Mouse (Mus musculus) heart, embryonic 15.5 days (tissue): ENCODE measurements around the gene Hes6. TPM values are rescaled to one million over a fixed set of nuclear protein-coding genes. Genes with fewer than 3 reads are reported as not detected.

Experiments used
- ATAC-seq: fragments of 200-750 bp; cut with Nextera tagmentation; replicated peaks from 2 replicates; pipeline ENCODE4 v1.8.0; 2017; ENCODE audit warnings: low read depth, moderate TSS enrichment; ENCODE audit not compliant: insufficient number of reproducible peaks, insufficient read depth, low FRiP score
- H3K27ac ChIP-seq: fragments of 300-500 bp; sonication (generic); 2 replicates; pipeline ENCODE4 v1.5.1; 2015; ENCODE audit warnings: mild to moderate bottlenecking, inconsistent platforms
- H3K27me3 ChIP-seq: fragments of 300-500 bp; sonication (generic); 2 replicates; pipeline ENCODE4 v1.6.1; 2015; ENCODE audit warnings: inconsistent platforms
- H3K36me3 ChIP-seq: fragments of 300-500 bp; sonication (generic); 2 replicates; pipeline ENCODE4 v1.6.1; 2015; ENCODE audit warnings: mild to moderate bottlenecking, inconsistent platforms
- H3K4me1 ChIP-seq: fragments of 300-500 bp; sonication (generic); replicated peaks from 2 replicates; pipeline ENCODE4 v1.6.1; 2015; ENCODE audit warnings: inconsistent platforms
- H3K4me2 ChIP-seq: fragments of 300-500 bp; sonication (generic); 2 replicates; pipeline ENCODE4 v1.6.1; 2015; ENCODE audit warnings: inconsistent platforms, mild to moderate bottlenecking, moderate library complexity
- H3K4me3 ChIP-seq: fragments of 300-500 bp; sonication (generic); 2 replicates; pipeline ENCODE4 v1.5.1; 2015; ENCODE audit warnings: mild to moderate bottlenecking, inconsistent platforms
- H3K9ac ChIP-seq: fragments of 300-500 bp; sonication (generic); 2 replicates; pipeline ENCODE4 v1.6.1; 2015; ENCODE audit warnings: mild to moderate bottlenecking, inconsistent platforms
- H3K9me3 ChIP-seq: fragments of 300-500 bp; sonication (generic); replicated peaks from 2 replicates; pipeline ENCODE4 v1.6.1; 2016; ENCODE audit warnings: inconsistent platforms
- WGBS: fragments of 180-500 bp; shearing (Covaris S2); methylation state at CpG from one replicate; pipeline ENCODE4 v1.1.7; 2015; ENCODE audit warnings: mixed read lengths; 5-methylcytosine and 5-hydroxymethylcytosine counted together
- polyA plus RNA-seq: library from polyadenylated mRNA; unstranded; fragments of >200 nt; fragmentation: Nextera tagmentation; extraction: Ambion mirVana; gene quantifications from 2 replicates; pipeline ENCODE4 v1.2.1, GENCODE M21; 2015

The Hes6 gene
- polyA plus RNA-seq, 1 experiment from 2014 or later, result 72.4 TPM

GRCm38 (mm10) chr1:91439776-91440175 is 25.9 kb upstream of the Hes6 start:
- Histone ChIP-seq H3K4me1 (peaks cover 24% of the 10 kb centered on the region), H3K27me3 (no peaks in the 10 kb centered on the region), H3K9me3 (no peaks in the 10 kb centered on the region), H3K4me3 (no peak overlapping the region), H3K36me3 (peaks cover 29% of the 10 kb centered on the region; the same call in 1 of the 2 replicates), H3K4me2 (no peak overlapping the region), H3K27ac (no peak overlapping the region), H3K9ac (no peak overlapping the region)
- 87% methylated on average over 8 of the region's 8 CpGs for WGBS
- no peak for ATAC-seq

GRCm38 (mm10) chr1:91437573-91437972 is 23.7 kb upstream of the Hes6 start:
- H3K27me3 ChIP-seq, result no peaks in the 10 kb centered on the region
- H3K4me1 ChIP-seq, result peaks cover 25% of the 10 kb centered on the region
- no peak overlapping the region for H3K4me2 ChIP-seq
- H3K27ac ChIP-seq, result peak overlapping the region; percentile 94
- no peak overlapping the region for H3K9ac ChIP-seq
- no peak overlapping the region for H3K4me3 ChIP-seq
- ATAC-seq, result no peak
- H3K36me3 ChIP-seq, result peaks cover 26% of the 10 kb centered on the region; the same call in 1 of the 2 replicates
- 81% methylated on average over 7 of the region's 7 CpGs for WGBS
- H3K9me3 ChIP-seq, result no peaks in the 10 kb centered on the region

GRCm38 (mm10) chr1:91437083-91437400 is 23.2 kb upstream of the Hes6 start:
- 84% methylated on average over 3 of the region's 3 CpGs for WGBS
- Histone ChIP-seq H3K27me3 (no peaks in the 10 kb centered on the region), H3K9me3 (no peaks in the 10 kb centered on the region), H3K4me1 (peaks cover 25% of the 10 kb centered on the region), H3K9ac (no peak overlapping the region), H3K4me2 (no peak overlapping the region), H3K36me3 (peaks cover 31% of the 10 kb centered on the region), H3K4me3 (no peak overlapping the region), H3K27ac (peak overlapping the region; percentile 94)
- no peak for ATAC-seq

DNA sequence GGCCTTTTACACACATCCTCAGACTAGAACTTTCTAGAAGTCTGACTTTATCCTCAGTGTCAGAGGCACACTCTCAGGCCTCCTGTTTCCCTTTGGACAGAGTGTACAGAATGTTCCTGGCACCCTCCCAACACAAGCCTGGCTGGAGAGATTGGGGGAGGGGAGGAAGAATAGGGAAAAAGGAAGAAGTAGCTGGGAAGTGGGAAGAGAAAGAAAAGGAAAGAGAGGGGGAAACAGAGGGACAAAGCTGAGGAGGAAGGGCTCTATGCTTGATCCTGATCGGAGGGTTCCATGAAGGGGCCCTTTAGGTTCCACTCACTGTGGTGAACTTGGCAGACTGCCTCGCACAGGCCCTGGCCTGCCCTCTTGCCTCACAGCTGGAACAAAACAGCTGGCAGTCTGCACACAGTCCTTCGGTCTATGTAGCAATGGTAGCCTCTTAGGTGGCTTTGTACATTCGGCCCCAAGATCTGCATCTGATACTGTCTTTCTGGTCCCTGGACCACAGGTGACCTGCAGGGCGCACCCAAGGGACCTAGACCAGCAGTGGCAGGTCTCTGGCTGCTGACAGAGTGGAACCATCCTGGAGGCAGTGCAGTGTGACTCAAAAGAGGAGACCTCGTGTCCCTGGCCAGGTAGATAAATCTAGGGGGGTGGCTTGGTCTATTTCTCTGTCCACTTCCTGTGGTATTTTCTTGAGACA is 22.7 kb upstream of the Hes6 start:
- WGBS, result 34% methylated on average over 6 of the region's 6 CpGs
- Histone ChIP-seq H3K36me3 (peaks cover 34% of the 10 kb centered on the region), H3K4me1 (peaks cover 25% of the 10 kb centered on the region), H3K4me3 (no peak overlapping the region), H3K9me3 (no peaks in the 10 kb centered on the region), H3K27ac (peak overlapping the region; percentile 94), H3K4me2 (no peak overlapping the region), H3K9ac (0 out of 2 replicates have a peak overlapping the region, but pooled peaks have one; percentile 23), H3K27me3 (no peaks in the 10 kb centered on the region)
- ATAC-seq, result peak; percentile 90

- peak overlapping the region; percentile 23; the same call in 1 of the 2 replicates for H3K9ac ChIP-seq
- H3K36me3 ChIP-seq, result peaks cover 34% of the 10 kb centered on the region
- H3K9me3 ChIP-seq, result no peaks in the 10 kb centered on the region
- peaks cover 25% of the 10 kb centered on the region for H3K4me1 ChIP-seq
- H3K27me3 ChIP-seq, result no peaks in the 10 kb centered on the region
- ATAC-seq, result no peak; the same call in 1 of the 2 replicates
- no peak overlapping the region for H3K4me2 ChIP-seq
- 77% methylated on average over 13 of the region's 13 CpGs for WGBS
- no peak overlapping the region for H3K4me3 ChIP-seq
- H3K27ac ChIP-seq, result peak overlapping the region; percentile 94
Observed at GRCm38 (mm10) chr1:91435606-91436130, 21.8 kb upstream of the Hes6 start.

DNA sequence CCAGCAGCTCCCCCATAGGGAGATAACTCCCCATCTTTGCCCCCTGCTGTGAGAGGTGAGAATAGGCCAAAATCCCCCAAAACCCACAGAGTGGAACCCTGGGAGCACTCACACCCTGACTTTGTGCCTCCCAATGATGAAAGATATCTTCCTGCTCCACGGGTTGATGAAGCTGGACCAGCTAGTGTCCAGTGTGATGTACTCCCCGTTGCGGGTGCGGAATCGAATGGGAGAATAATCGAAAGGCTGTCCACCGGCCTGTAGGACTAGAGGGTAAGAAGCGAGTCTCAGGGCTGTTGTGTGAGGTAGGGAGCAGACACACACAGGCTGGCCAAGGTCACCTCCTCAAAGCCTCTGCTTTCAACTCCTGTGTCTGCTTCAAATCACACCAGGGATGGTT is 21.1 kb upstream of the Hes6 start:
- H3K27ac ChIP-seq, result no peak overlapping the region
- peaks cover 34% of the 10 kb centered on the region for H3K36me3 ChIP-seq
- no peaks in the 10 kb centered on the region for H3K27me3 ChIP-seq
- no peak overlapping the region for H3K4me2 ChIP-seq
- H3K9me3 ChIP-seq, result no peaks in the 10 kb centered on the region
- H3K4me3 ChIP-seq, result no peak overlapping the region
- H3K4me1 ChIP-seq, result peaks cover 25% of the 10 kb centered on the region
- no peak for ATAC-seq
- no peak overlapping the region for H3K9ac ChIP-seq
- 88% methylated on average over 8 of the region's 8 CpGs for WGBS

DNA sequence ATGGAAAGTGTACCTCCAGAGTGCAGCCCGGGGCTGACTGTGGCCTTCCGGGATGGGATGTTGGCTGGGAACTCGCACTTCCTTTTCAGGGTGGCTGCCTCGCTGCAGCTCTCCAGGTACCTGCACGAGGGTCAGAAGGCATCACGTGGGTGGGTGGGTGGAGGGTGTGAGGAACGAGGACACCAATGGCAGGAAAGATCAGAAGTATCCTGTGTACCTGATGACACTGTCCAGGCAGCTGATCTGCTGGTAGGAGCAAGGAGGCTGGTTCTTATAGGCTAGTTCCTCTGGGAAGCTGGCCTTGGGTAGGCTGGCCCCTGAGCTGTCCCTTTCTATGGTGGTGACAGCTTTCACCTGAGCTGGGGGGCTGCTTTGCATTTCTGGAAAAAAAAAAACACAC is 16.9 kb upstream of the Hes6 start:
- H3K4me3 ChIP-seq, result no peak overlapping the region
- peaks cover 57% of the 10 kb centered on the region for H3K36me3 ChIP-seq
- no peaks in the 10 kb centered on the region for H3K9me3 ChIP-seq
- H3K27me3 ChIP-seq, result no peaks in the 10 kb centered on the region
- peaks cover 11% of the 10 kb centered on the region for H3K4me1 ChIP-seq
- no peak overlapping the region for H3K4me2 ChIP-seq
- ATAC-seq, result no peak
- WGBS, result 74% methylated on average over 7 of the region's 7 CpGs
- no peak overlapping the region for H3K27ac ChIP-seq
- no peak overlapping the region for H3K9ac ChIP-seq

DNA sequence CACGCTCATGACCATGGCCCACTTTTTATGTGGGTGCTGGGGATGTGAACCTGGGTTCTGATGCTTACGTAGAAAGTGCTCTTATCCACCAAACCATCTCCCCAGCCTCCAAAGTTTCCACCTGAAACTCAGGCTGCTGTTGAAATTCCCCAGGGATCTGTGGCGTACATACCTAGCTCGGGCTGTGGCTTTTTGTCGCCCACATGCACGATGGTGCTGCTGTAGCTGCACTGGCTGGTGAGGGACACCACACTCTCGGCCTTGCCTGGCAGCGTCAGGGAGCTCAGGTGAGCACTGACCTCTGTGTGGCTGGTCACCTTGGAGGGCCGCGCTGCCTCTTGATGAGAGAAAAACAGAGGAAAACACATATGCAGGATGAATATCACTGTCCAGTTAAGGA is 15.4 kb upstream of the Hes6 start:
- no peak overlapping the region for H3K9ac ChIP-seq
- H3K4me1 ChIP-seq, result no peaks in the 10 kb centered on the region
- no peak overlapping the region for H3K27ac ChIP-seq
- no peak for ATAC-seq
- 92% methylated on average over 10 of the region's 10 CpGs for WGBS
- H3K4me3 ChIP-seq, result no peak overlapping the region
- no peaks in the 10 kb centered on the region for H3K27me3 ChIP-seq
- no peaks in the 10 kb centered on the region for H3K9me3 ChIP-seq
- peaks cover 57% of the 10 kb centered on the region for H3K36me3 ChIP-seq
- no peak overlapping the region for H3K4me2 ChIP-seq

DNA sequence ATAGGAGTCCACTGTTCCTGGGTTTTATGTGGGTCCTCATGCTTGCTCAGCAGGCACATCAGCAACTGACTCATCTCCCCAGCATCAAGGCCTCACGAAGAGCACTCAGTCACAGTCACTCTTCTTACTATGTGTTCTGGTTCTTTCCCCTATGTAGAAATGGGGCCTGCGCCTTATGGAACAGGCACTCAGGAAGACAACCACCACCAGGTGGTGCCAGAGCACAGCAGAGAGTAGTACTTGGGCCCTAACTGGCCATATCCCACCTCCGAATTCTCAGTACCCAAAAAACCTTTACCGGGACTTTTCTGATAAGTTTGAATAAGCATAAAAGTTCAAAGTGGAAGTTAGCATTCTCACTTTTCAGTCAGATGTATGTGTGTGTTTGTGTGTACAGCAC is 14.8 kb upstream of the Hes6 start:
- Histone ChIP-seq H3K4me2 (no peak overlapping the region), H3K9ac (no peak overlapping the region), H3K27me3 (no peaks in the 10 kb centered on the region), H3K36me3 (peaks cover 62% of the 10 kb centered on the region), H3K4me3 (no peak overlapping the region), H3K27ac (no peak overlapping the region), H3K9me3 (no peaks in the 10 kb centered on the region), H3K4me1 (no peaks in the 10 kb centered on the region)
- peak; percentile 61; the same call in 1 of the 2 replicates for ATAC-seq
- 34% methylated on average over 4 of the region's 4 CpGs for WGBS

DNA sequence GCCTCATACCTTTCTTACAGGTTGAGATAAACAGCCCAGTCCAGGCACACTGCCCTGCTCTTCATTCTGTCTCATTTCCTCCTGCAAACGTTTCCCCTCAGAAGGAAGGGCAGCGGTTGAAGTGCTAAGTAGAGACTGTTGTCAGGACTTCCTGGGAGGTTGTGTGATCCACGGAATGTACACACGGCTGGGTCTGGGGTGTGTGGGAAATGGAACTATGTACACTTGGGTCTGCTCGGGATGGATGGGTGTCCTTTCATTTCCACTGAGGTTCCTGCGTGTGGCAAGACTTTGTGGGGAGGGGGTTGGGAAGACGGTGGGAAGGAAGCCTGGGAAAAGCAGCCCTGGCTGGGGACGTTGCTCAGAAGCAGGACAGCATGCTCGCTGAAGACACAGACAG is 12.6 kb upstream of the Hes6 start:
- ATAC-seq, result no peak
- no peaks in the 10 kb centered on the region for H3K4me1 ChIP-seq
- H3K27ac ChIP-seq, result no peak overlapping the region
- no peak overlapping the region for H3K9ac ChIP-seq
- no peak overlapping the region for H3K4me3 ChIP-seq
- no peaks in the 10 kb centered on the region for H3K9me3 ChIP-seq
- 69% methylated on average over 9 of the region's 9 CpGs for WGBS
- peaks cover 47% of the 10 kb centered on the region for H3K36me3 ChIP-seq
- no peak overlapping the region for H3K4me2 ChIP-seq
- H3K27me3 ChIP-seq, result no peaks in the 10 kb centered on the region

DNA sequence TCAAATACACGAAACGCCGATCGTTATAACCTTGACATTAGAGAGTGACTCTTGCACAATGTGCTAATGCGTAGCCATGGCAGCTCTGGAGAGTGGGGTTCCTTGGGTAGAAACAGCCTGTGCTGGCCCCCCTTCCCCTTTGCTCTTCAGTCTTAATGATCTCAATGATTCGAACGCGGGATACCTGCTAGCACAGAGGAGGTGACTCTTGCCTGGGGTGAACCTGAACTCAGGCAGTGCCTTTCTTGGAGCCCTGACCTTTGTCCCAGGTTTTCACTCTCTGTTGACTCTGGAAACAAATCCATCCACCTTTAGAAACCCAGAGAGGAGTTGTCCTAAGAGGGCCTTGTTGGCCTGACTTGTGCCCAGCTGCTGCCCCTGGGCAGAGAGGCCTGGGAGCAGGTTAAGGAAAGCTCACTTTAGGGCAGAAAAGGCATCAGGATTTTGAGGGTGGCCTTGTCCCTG is 6.8 kb upstream of the Hes6 start:
- no peak for ATAC-seq
- Histone ChIP-seq H3K9me3 (no peaks in the 10 kb centered on the region), H3K27ac (no peak overlapping the region), H3K4me1 (no peaks in the 10 kb centered on the region), H3K9ac (no peak overlapping the region), H3K36me3 (peaks cover 27% of the 10 kb centered on the region), H3K27me3 (no peaks in the 10 kb centered on the region), H3K4me2 (no peak overlapping the region), H3K4me3 (no peak overlapping the region)
- 90% methylated on average over 8 of the region's 8 CpGs for WGBS
